In genomic region chr13:45816670-45817069, GRCm38 (mm10) we compare ENCODE assay signal across 22 mouse cellular contexts.
DNase-seq lines count a peak whose midpoint lies in the region; ATAC-seq and TF ChIP-seq lines count a peak whose summit lies in the region.
"Had no signal": no experiment of that assay in that cellular context is flagged by ENCODE, and none has a peak within 500 bp of the region (broad histone marks: within the 10 kb centered on the region; RNA-seq: fewer than 3 reads in every experiment).

No protein-coding gene starts in this region.

- TF ChIP-seq EP300 in liver, postnatal 0 days (IDR thresholded peaks at IDR 0.05; ENCODE audit: low read depth) = no peak

- no peak overlapping the region for H3K4me2 ChIP-seq in intestine, embryonic 15.5 days (replicated peaks)
- no peak overlapping the region for H3K4me2 ChIP-seq in intestine, embryonic 16.5 days (ENCODE audit: low read depth, low read length)
- H3K4me2 ChIP-seq in kidney, embryonic 15.5 days = no peak overlapping the region
- no peak overlapping the region for H3K4me2 ChIP-seq in liver, postnatal 0 days (ENCODE audit: low read depth, low read length)
- H3K4me2 ChIP-seq: embryonic facial prominence, embryonic 15.5 days had no signal

- H3K4me3 ChIP-seq in intestine, embryonic 15.5 days (replicated peaks) = no peak overlapping the region
- no peak overlapping the region for H3K4me3 ChIP-seq in intestine, embryonic 16.5 days (ENCODE audit: low read length)
- H3K4me3 ChIP-seq in kidney, embryonic 15.5 days (replicated peaks) = no peak overlapping the region
- H3K4me3 ChIP-seq in liver, postnatal 0 days (ENCODE audit: low read depth, low read length) = no peak overlapping the region
- H3K4me3 ChIP-seq in layer of hippocampus, adult 2 months = no peak overlapping the region
- H3K4me3 ChIP-seq: embryonic facial prominence, embryonic 15.5 days; erythroblast, embryonic 14.5 days; forebrain, embryonic 10.5 days; gastrocnemius, adult 2 months; heart, embryonic 10.5 days had no signal

- no peak overlapping the region for H3K27ac ChIP-seq in intestine, embryonic 15.5 days
- no peak overlapping the region for H3K27ac ChIP-seq in intestine, embryonic 16.5 days (ENCODE audit: low read length)
- H3K27ac ChIP-seq in kidney, embryonic 15.5 days = no peak overlapping the region
- 0 out of 2 replicates have a peak overlapping the region, but pooled peaks have one; percentile 11 for H3K27ac ChIP-seq in liver, postnatal 0 days (ENCODE audit: low read depth)
- H3K27ac ChIP-seq in layer of hippocampus, adult 2 months = no peak overlapping the region
- H3K27ac ChIP-seq: embryonic facial prominence, embryonic 15.5 days; forebrain, embryonic 10.5 days; gastrocnemius, adult 2 months; heart, embryonic 10.5 days had no signal

- 0 out of 2 replicates have a peak, but pooled peaks cover 3% of the 10 kb centered on the region for H3K4me1 ChIP-seq in intestine, embryonic 15.5 days (replicated peaks)
- no peaks in the 10 kb centered on the region for H3K4me1 ChIP-seq in intestine, embryonic 16.5 days (ENCODE audit: control insufficient read depth, insufficient read depth, low read length)
- peaks cover 15% of the 10 kb centered on the region for H3K4me1 ChIP-seq in kidney, embryonic 15.5 days
- no peaks in the 10 kb centered on the region for H3K4me1 ChIP-seq in liver, postnatal 0 days (ENCODE audit: insufficient read depth)

- ATAC-seq in intestine, embryonic 15.5 days = peak; percentile 55; the same call in 1 of the 2 replicates
- ATAC-seq in intestine, embryonic 16.5 days = no peak; the same call in 1 of the 2 replicates
- ATAC-seq in kidney, embryonic 15.5 days (replicated peaks; ENCODE audit: low FRiP score) = no peak
- peak; percentile 33; the same call in 1 of the 2 replicates for ATAC-seq in liver, postnatal 0 days
- ATAC-seq: forebrain, embryonic 14.5 days had no signal

- no peaks in the 10 kb centered on the region for H3K36me3 ChIP-seq in intestine, embryonic 15.5 days
- H3K36me3 ChIP-seq in intestine, embryonic 16.5 days (ENCODE audit: control insufficient read depth, insufficient read depth, low read length) = no peaks in the 10 kb centered on the region
- 0 out of 2 replicates have a peak, but pooled peaks cover 5% of the 10 kb centered on the region for H3K36me3 ChIP-seq in kidney, embryonic 15.5 days
- no peaks in the 10 kb centered on the region for H3K36me3 ChIP-seq in liver, postnatal 0 days (replicated peaks; ENCODE audit: insufficient read depth, low read length)
- H3K36me3 ChIP-seq: embryonic facial prominence, embryonic 15.5 days; forebrain, embryonic 10.5 days had no signal

- peak; percentile 62 for DNase-seq in kidney, adult 9 months
- DNase-seq in liver, postnatal 0 days = no peak
- no peak for DNase-seq in liver
- no peak for DNase-seq in layer of hippocampus, adult 2 months (ENCODE audit: low spot score in 2 of 2)
- DNase-seq in layer of hippocampus, adult 18-20 months (ENCODE audit: low spot score in 2 of 2) = no peak
- DNase-seq: adrenal gland, postnatal 10 days; cerebellum, adult 11 months; cerebellum, adult 8-10 months; cerebellum, postnatal 14 days; embryo, embryonic 11 days; gastrocnemius, adult 2 months; gastrocnemius, postnatal 25 days; heart, postnatal 10 days; heart, postnatal 4 days had no signal

- no peak overlapping the region for H3K9ac ChIP-seq in intestine, embryonic 15.5 days
- H3K9ac ChIP-seq in intestine, embryonic 16.5 days (ENCODE audit: low read depth, low read length) = no peak overlapping the region
- H3K9ac ChIP-seq in kidney, embryonic 15.5 days = no peak overlapping the region
- no peak overlapping the region for H3K9ac ChIP-seq in liver, postnatal 0 days (replicated peaks)
- H3K9ac ChIP-seq: embryonic facial prominence, embryonic 15.5 days had no signal

- no peak for TF ChIP-seq CTCF in liver, postnatal 0 days (IDR thresholded peaks at IDR 0.05; ENCODE audit: low read depth)
- TF ChIP-seq CTCF in layer of hippocampus, adult 2 months (conservative IDR thresholded peaks at IDR 0.05) = no peak

- no peaks in the 10 kb centered on the region for H3K9me3 ChIP-seq in intestine, embryonic 15.5 days
- no peaks in the 10 kb centered on the region for H3K9me3 ChIP-seq in intestine, embryonic 16.5 days (ENCODE audit: control insufficient read depth, low read length)
- H3K9me3 ChIP-seq in kidney, embryonic 15.5 days (replicated peaks) = no peaks in the 10 kb centered on the region
- H3K9me3 ChIP-seq in liver, postnatal 0 days (ENCODE audit: low read length) = no peaks in the 10 kb centered on the region
- H3K9me3 ChIP-seq: embryonic facial prominence, embryonic 15.5 days; forebrain, embryonic 10.5 days; heart, embryonic 10.5 days had no signal

- H3K27me3 ChIP-seq in intestine, embryonic 15.5 days (replicated peaks) = no peaks in the 10 kb centered on the region
- no peaks in the 10 kb centered on the region for H3K27me3 ChIP-seq in intestine, embryonic 16.5 days (replicated peaks; ENCODE audit: control insufficient read depth, insufficient read depth, low read length)
- no peaks in the 10 kb centered on the region for H3K27me3 ChIP-seq in kidney, embryonic 15.5 days
- no peaks in the 10 kb centered on the region for H3K27me3 ChIP-seq in liver, postnatal 0 days (ENCODE audit: insufficient read depth, low read length)
- H3K27me3 ChIP-seq: embryonic facial prominence, embryonic 15.5 days had no signal

- WGBS in intestine, embryonic 15.5 days = 50% methylated on average over 1 of the region's 1 CpGs
- WGBS in intestine, embryonic 16.5 days = 46% methylated on average over 1 of the region's 1 CpGs
- 34% methylated on average over 1 of the region's 1 CpGs for WGBS in kidney, embryonic 15.5 days
- 77% methylated on average over 1 of the region's 1 CpGs for WGBS in liver, postnatal 0 days (ENCODE audit: insufficient replicate concordance)

Comparison
In these comparisons a context has a peak if more than half of its experiments do, and no peak if none do; other contexts are left out.
1. ATAC-seq: peak in intestine, embryonic 15.5 days (single experiment) and liver, postnatal 0 days (single experiment); none in intestine, embryonic 16.5 days (single experiment) and kidney, embryonic 15.5 days (single experiment).